Mouse (Mus musculus): ENCODE measurements around the gene Ush2a.

DNA sequence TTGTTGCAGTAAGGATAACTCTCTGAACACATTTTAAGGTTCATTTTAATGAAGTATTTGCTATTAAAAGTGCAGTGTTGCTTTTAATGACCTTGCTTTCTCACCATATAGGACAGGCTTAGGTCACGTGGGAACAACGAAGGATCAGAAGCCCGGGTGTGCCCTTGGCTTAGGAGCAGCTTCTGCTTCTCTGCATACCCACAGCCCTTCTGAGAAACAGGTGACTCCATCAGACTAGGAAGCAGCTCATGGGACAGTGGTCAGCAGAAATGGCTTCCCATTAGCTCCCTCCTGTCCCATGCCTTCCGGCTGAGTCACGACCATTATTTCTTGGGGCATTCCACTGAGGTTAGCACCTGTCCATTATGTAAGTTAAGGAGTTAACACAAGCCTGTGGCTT, 304.4 kb downstream of the Ush2a start:
- no peak for TF ChIP-seq CTCF (IDR thresholded peaks at IDR 0.05; ENCODE audit: low read depth, low read length)
- TF ChIP-seq GATA1 (IDR thresholded peaks at IDR 0.05; ENCODE audit: borderline replicate concordance, low read length), result no peak
- no peak for TF ChIP-seq GATA2 (IDR thresholded peaks at IDR 0.05; ENCODE audit: borderline replicate concordance, low read depth, low read length)
- TF ChIP-seq TAL1 (conservative IDR thresholded peaks at IDR 0.05; ENCODE audit: low read depth, low read length), result no peak
- TF ChIP-seq POLR2AphosphoS5 (IDR thresholded peaks at IDR 0.05; ENCODE audit: insufficient replicate concordance, low read depth, low read length), result no peak
